Mouse (Mus musculus): ENCODE measurements around the gene Olfr862.

Gene Olfr862

GRCm38 (mm10) chr9:19887904-19888303 is at the start of gene Olfr862:
Gene Olfr862, minus strand, starts transcription at chr9:19888004.
- in situ Hi-C loops (cut with MboI; ENCODE audit: low pct_unique_long_range_greater_than_20kb in 1 of 2, low sequenced_read_pairs in 2 of 2, unreplicated experiment in 1 of 2), result no loop called here

- in situ Hi-C loops (cut with MboI; ENCODE audit: low pct_unique_long_range_greater_than_20kb in 1 of 2, low sequenced_read_pairs in 2 of 2, unreplicated experiment in 1 of 2), result no loop called here
These were observed 28.8 kb upstream of the Olfr862 start, which contains the start of gene Olfr77 for GRCm38 (mm10) chr9:19916565-19916964. Gene Olfr77, plus strand, starts transcription at chr9:19916865.

- in situ Hi-C loops (cut with MboI; ENCODE audit: low pct_unique_long_range_greater_than_20kb in 1 of 2, low sequenced_read_pairs in 2 of 2, unreplicated experiment in 1 of 2), result no loop called here
These were observed 23.4 kb upstream of the Olfr862 start for GRCm38 (mm10) chr9:19911170-19911569.

DNA sequence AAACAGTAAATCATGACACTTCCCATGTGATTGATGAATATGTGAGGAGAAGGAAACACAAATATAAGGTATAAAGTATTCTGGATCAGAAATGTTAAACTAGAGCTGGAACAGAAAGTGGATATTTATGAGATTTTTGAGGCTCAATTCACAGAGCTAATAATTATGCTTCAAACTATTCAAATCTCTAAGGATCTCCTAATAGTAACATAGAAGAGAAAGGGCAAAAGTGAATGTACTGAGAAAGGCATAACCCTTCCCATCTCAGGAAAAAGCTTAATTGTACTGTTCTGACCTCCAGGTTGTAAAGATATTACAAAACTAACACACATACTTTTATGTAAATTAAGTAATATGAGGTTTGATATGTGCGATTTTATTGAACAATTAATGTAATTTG is 38.2 kb downstream of the Olfr862 start, which contains the start of gene Olfr860:
Gene Olfr860, minus strand, starts transcription at position 101 of the 400 bp plus-strand sequence.
- in situ Hi-C loops (cut with MboI; ENCODE audit: low pct_unique_long_range_greater_than_20kb in 1 of 2, low sequenced_read_pairs in 2 of 2, unreplicated experiment in 1 of 2), result no loop called here

Measured in mouse embryonic stem cell (cell line).